Mouse (Mus musculus) midbrain, embryonic 15.5 days (tissue): Measurements from ENCODE around the gene Slc23a2. TPM values are rescaled to one million over a fixed set of nuclear protein-coding genes. Genes with fewer than 3 reads are reported as not detected.

Experiments
- ATAC-seq: fragments of 200-750 bp; cut with Nextera tagmentation; replicated peaks from 2 replicates; pipeline ENCODE4 v1.8.0; 2017; ENCODE audit warnings: moderate TSS enrichment
- H3K27ac ChIP-seq: fragments of 300-500 bp; sonication (generic); 2 replicates; pipeline ENCODE4 v1.5.1; 2015; ENCODE audit warnings: mild to moderate bottlenecking, inconsistent platforms
- H3K27me3 ChIP-seq: fragments of 300-500 bp; sonication (generic); replicated peaks from 2 replicates; pipeline ENCODE4 v1.6.1; 2015; ENCODE audit warnings: inconsistent platforms
- H3K36me3 ChIP-seq: fragments of 300-500 bp; sonication (generic); replicated peaks from 2 replicates; pipeline ENCODE4 v1.6.1; 2015; ENCODE audit warnings: inconsistent platforms
- H3K4me1 ChIP-seq: fragments of 300-500 bp; sonication (generic); 2 replicates; pipeline ENCODE4 v1.6.1; 2015; ENCODE audit warnings: inconsistent platforms
- H3K4me2 ChIP-seq: fragments of 300-500 bp; sonication (generic); 2 replicates; pipeline ENCODE4 v1.6.1; 2015; ENCODE audit warnings: inconsistent platforms, mild to moderate bottlenecking, moderate library complexity
- H3K4me3 ChIP-seq: fragments of 300-500 bp; sonication (generic); 2 replicates; pipeline ENCODE4 v1.5.1; 2015; ENCODE audit warnings: mild to moderate bottlenecking, inconsistent platforms
- H3K9ac ChIP-seq: fragments of 300-500 bp; sonication (generic); 2 replicates; pipeline ENCODE4 v1.6.1; 2015; ENCODE audit warnings: mild to moderate bottlenecking, inconsistent platforms
- H3K9me3 ChIP-seq: fragments of 300-500 bp; sonication (generic); 2 replicates; pipeline ENCODE4 v1.6.1; 2016; ENCODE audit warnings: inconsistent platforms
- WGBS: fragments of 180-500 bp; shearing (Covaris S2); methylation state at CpG from one replicate; pipeline ENCODE4 v1.1.7; 2015; ENCODE audit warnings: mixed read lengths; 5-methylcytosine and 5-hydroxymethylcytosine counted together
- polyA plus RNA-seq: library from polyadenylated mRNA; unstranded; fragments of >200 nt; fragmentation: Nextera tagmentation; extraction: Ambion mirVana; gene quantifications from 2 replicates; pipeline ENCODE4 v1.2.1, GENCODE M21; 2015

The Slc23a2 gene
- 36.3 TPM in 2 replicates for polyA plus RNA-seq

DNA sequence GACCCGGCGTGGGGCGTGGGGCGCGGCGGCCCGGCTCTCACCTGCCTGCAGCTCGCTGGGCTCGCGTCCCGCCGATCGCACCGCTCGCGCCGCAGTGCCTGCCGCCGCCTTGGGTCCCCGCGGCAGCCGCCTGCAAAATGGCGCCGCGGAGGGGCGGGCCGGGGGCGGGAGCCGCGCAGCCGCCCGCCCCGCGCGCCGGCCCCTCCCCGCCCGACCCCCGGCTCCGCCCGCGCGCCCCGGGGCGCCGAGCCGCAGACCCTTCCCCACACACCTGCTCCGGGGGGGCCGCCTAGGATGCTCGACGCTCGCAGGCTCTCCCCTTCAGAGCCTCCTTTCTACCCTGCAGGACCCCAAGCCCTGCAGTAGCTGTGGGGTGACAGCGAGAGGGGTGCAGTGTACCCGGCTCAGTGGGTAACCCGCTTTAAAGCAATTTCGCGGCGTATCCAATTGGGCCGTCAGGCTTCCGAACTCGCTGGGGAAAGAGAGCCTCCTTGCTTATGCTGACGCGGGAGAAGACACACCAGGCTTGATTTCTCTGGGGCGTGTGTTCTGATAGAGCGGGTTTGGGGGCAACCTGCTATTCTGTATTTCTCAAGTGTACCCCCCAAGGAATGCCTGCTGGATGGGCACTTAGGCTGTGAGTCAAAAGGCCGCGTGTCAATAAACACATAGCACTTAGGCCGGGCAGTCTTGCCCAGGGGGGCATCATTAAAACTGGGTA lies at the start of gene Slc23a2:
Gene Slc23a2, minus strand, starts transcription at position 138 of the 721 bp plus-strand sequence.
- Histone ChIP-seq H3K27ac (peak within 1 kb of the TSS; percentile 85), H3K4me2 (peak within 1 kb of the TSS; percentile 83), H3K9me3 (no peaks in the 10 kb centered on the region), H3K4me1 (peaks cover 21% of the 10 kb centered on the region), H3K9ac (peak within 1 kb of the TSS; percentile 93), H3K36me3 (no peaks in the 10 kb centered on the region), H3K4me3 (peak within 1 kb of the TSS; percentile 91), H3K27me3 (no peaks in the 10 kb centered on the region)
- WGBS = under 1% methylated on average over 38 of the region's 68 CpGs
- ATAC-seq = peak; percentile 88

DNA sequence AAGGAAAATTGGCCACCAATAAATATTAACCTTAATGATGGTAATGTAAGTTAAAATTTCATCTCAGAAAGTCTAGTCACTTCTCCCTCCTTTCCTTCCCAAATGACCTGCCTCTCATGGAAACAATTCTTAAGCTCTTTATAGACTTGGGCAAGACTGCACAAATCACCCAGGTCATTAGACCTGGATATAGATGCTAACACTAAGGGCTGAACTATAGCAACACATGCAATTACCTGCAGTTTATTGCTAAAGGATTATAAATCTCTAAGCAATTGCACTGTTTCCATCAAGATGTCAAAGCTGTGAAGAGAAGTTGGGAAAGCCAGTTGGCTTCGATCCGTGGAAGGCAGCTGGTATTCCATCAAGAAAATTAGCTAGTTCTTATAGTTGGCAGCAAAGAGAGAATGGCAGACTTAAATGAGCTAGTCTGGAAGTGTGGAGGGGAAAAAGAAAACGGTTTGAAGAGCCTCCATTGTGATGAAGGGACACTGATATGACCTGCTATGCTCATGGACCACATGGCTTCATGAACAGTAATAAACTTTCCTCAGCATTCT lies 45.8 kb upstream of the Slc23a2 start:
- ATAC-seq = no peak
- Histone ChIP-seq H3K27me3 (no peaks in the 10 kb centered on the region), H3K9ac (no peak overlapping the region), H3K36me3 (no peaks in the 10 kb centered on the region), H3K4me3 (no peak overlapping the region), H3K9me3 (no peaks in the 10 kb centered on the region), H3K4me2 (no peak overlapping the region), H3K27ac (no peak overlapping the region), H3K4me1 (no peaks in the 10 kb centered on the region)
- WGBS = 83% methylated on average over 3 of the region's 3 CpGs

DNA sequence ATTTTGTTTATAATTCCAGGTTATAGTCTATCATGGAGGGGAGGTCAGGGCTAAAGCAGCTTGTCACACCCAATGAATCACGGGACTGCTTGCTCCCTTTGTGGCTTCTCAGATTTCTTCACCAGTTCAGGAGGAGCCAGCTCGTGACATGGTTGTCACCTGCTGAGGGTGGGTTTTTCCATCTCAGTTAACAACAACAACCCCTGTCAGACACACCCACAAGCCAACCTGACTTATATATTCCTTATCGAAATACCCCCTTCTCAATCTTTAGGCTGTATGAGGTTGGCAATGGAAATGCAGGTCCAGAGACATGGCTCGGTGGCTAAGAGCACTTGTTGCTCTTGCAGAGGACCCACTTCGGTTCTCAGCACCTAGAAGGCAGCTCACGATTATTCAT lies 39.0 kb upstream of the Slc23a2 start:
- Histone ChIP-seq H3K27me3 (no peaks in the 10 kb centered on the region), H3K4me3 (no peak overlapping the region), H3K27ac (no peak overlapping the region), H3K4me1 (no peaks in the 10 kb centered on the region), H3K4me2 (no peak overlapping the region), H3K36me3 (no peaks in the 10 kb centered on the region), H3K9me3 (no peaks in the 10 kb centered on the region), H3K9ac (no peak overlapping the region)
- WGBS = 73% methylated on average over 6 of the region's 6 CpGs
- no peak for ATAC-seq

- Histone ChIP-seq H3K9me3 (no peaks in the 10 kb centered on the region), H3K4me3 (no peak overlapping the region), H3K36me3 (no peaks in the 10 kb centered on the region), H3K4me1 (no peaks in the 10 kb centered on the region), H3K27ac (no peak overlapping the region), H3K27me3 (no peaks in the 10 kb centered on the region), H3K9ac (no peak overlapping the region), H3K4me2 (no peak overlapping the region)
- WGBS = 63% methylated on average over 1 of the region's 1 CpGs
- no peak for ATAC-seq
These were observed 35.7 kb upstream of the Slc23a2 start for GRCm38 (mm10) chr2:132180463-132181205.

DNA sequence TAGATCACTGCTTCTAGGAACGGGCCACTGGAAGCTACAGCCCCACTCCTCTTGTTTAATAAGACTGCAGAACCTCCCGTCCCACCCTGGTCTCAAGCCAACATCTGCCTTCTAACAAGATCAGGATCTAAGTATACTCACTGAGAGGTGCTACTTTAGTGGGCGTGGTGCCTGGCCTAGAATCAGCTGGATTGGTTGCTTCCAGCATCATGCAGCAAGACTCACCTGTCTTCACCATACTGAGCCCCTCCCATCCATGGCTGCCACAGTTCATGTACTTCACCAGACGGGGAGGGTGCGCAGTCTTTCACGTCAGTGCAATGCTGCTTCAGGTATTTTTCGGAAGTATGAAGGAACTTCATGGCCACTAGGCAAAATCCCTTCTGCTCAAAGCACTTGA lies 34.5 kb upstream of the Slc23a2 start:
- H3K4me2 ChIP-seq = no peak overlapping the region
- WGBS = 88% methylated on average over 7 of the region's 7 CpGs
- H3K36me3 ChIP-seq = no peaks in the 10 kb centered on the region
- no peaks in the 10 kb centered on the region for H3K4me1 ChIP-seq
- no peak for ATAC-seq
- no peak overlapping the region for H3K4me3 ChIP-seq
- no peak overlapping the region for H3K9ac ChIP-seq
- H3K9me3 ChIP-seq = no peaks in the 10 kb centered on the region
- no peaks in the 10 kb centered on the region for H3K27me3 ChIP-seq
- no peak overlapping the region for H3K27ac ChIP-seq

DNA sequence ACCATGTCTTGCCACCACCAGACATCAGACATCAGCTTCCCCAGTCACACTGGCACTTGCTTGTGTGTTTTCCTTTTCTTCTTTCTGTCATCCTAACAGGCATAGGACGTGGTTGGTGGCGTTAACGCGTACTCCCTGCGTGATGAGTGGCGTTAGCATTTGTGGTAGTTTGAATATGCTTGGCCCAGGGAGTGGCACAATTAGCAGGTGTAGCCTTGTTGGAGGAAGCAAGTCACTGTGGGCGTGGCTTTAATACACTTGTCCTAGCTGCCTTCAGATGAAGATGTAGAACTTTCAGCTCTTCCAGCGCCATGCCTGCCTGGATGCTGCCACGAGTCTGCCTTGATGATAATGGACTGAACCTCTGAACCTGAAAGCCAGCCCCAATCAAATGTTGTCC lies 32.5 kb upstream of the Slc23a2 start:
- Histone ChIP-seq H3K27me3 (no peaks in the 10 kb centered on the region), H3K36me3 (no peaks in the 10 kb centered on the region), H3K9ac (no peak overlapping the region), H3K4me1 (no peaks in the 10 kb centered on the region), H3K27ac (no peak overlapping the region), H3K9me3 (no peaks in the 10 kb centered on the region), H3K4me3 (no peak overlapping the region), H3K4me2 (no peak overlapping the region)
- ATAC-seq = no peak
- 88% methylated on average over 9 of the region's 9 CpGs for WGBS

- ATAC-seq = no peak
- 84% methylated on average over 3 of the region's 3 CpGs for WGBS
- no peak overlapping the region for H3K27ac ChIP-seq
- H3K4me3 ChIP-seq = no peak overlapping the region
- H3K36me3 ChIP-seq = no peaks in the 10 kb centered on the region
- H3K9ac ChIP-seq = no peak overlapping the region
- H3K27me3 ChIP-seq = no peaks in the 10 kb centered on the region
- H3K9me3 ChIP-seq = no peaks in the 10 kb centered on the region
- H3K4me2 ChIP-seq = no peak overlapping the region
- no peaks in the 10 kb centered on the region for H3K4me1 ChIP-seq
These were observed 31.5 kb upstream of the Slc23a2 start for GRCm38 (mm10) chr2:132176289-132176848.

GRCm38 (mm10) chr2:132174048-132174447 lies 29.1 kb upstream of the Slc23a2 start:
- no peaks in the 10 kb centered on the region for H3K27me3 ChIP-seq
- 93% methylated on average over 3 of the region's 3 CpGs for WGBS
- no peaks in the 10 kb centered on the region for H3K36me3 ChIP-seq
- H3K4me3 ChIP-seq = no peak overlapping the region
- ATAC-seq = no peak
- H3K4me1 ChIP-seq = no peaks in the 10 kb centered on the region
- H3K9me3 ChIP-seq = no peaks in the 10 kb centered on the region
- H3K9ac ChIP-seq = no peak overlapping the region
- H3K27ac ChIP-seq = no peak overlapping the region
- H3K4me2 ChIP-seq = no peak overlapping the region

DNA sequence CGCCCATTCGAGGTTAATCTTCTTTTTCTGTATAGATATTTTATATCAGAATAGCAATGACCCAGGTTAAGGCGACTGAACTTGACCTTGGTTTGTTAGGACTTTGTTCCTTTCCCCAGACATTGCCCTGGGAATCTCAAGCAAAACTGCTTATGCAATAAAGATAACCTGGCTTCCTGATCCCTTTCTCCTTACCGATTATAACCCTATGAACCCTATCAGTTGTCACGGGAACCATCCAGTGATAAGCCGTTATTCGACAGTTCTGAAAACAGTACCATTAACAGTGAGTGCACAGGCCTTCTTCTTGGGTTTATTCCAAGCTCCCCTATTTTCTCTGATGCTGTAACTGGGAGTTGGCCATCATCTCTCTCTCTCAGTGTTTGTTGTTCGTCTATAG lies 27.0 kb upstream of the Slc23a2 start:
- Histone ChIP-seq H3K27me3 (no peaks in the 10 kb centered on the region), H3K36me3 (no peaks in the 10 kb centered on the region), H3K9ac (no peak overlapping the region), H3K27ac (no peak overlapping the region), H3K4me2 (no peak overlapping the region), H3K4me3 (no peak overlapping the region), H3K9me3 (no peaks in the 10 kb centered on the region), H3K4me1 (no peaks in the 10 kb centered on the region)
- 83% methylated on average over 8 of the region's 8 CpGs for WGBS
- ATAC-seq = no peak

DNA sequence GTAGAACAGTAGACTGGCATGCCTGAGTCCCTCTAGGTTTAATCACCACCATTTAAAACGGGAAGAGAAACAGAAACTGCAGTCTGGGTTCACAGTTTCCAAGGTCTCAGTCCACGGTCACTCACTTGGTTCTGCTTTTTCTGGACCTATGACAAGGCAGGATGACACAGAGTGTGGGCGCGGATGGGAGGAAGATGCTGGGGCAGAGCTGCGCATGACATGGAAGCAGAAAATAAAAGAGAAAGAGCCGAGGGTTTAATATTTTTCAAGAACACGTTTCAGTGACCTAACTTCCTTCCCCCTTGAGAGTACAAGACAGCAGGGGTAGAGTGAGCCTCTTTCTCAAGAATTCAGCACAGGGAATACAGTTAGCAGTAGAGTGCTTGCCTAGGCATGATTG lies 24.2 kb upstream of the Slc23a2 start:
- H3K4me2 ChIP-seq = no peak overlapping the region
- no peak for ATAC-seq
- H3K27me3 ChIP-seq = no peaks in the 10 kb centered on the region
- H3K4me1 ChIP-seq = no peaks in the 10 kb centered on the region
- no peaks in the 10 kb centered on the region for H3K36me3 ChIP-seq
- WGBS = 83% methylated on average over 7 of the region's 7 CpGs
- H3K9me3 ChIP-seq = no peaks in the 10 kb centered on the region
- no peak overlapping the region for H3K4me3 ChIP-seq
- no peak overlapping the region for H3K9ac ChIP-seq
- no peak overlapping the region for H3K27ac ChIP-seq

DNA sequence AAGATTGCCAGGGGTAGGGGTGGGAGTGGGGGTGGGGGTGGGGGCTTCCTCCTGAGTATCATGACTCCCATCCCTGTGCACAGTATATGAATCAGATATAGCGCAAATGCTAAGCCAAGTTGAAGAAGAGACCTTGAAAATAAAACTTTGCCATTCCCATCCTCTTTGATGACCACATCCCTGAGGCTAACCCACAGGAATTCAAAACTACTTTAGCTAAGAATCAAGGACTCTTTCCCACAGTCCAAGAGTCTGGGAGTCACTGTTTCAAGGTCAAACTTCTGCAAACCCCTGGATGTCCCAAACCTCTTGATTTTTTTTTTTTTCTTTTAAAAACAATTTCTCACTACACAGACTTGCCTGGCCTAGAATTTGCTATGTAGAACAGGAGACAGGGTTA lies 18.7 kb upstream of the Slc23a2 start:
- H3K9ac ChIP-seq = no peak overlapping the region
- H3K27ac ChIP-seq = no peak overlapping the region
- H3K36me3 ChIP-seq = no peaks in the 10 kb centered on the region
- H3K4me2 ChIP-seq = no peak overlapping the region
- no peak for ATAC-seq
- 100% methylated on average over 1 of the region's 1 CpGs for WGBS
- H3K9me3 ChIP-seq = no peaks in the 10 kb centered on the region
- H3K4me3 ChIP-seq = no peak overlapping the region
- H3K27me3 ChIP-seq = no peaks in the 10 kb centered on the region
- H3K4me1 ChIP-seq = no peaks in the 10 kb centered on the region

- Histone ChIP-seq H3K27me3 (no peaks in the 10 kb centered on the region), H3K9ac (no peak overlapping the region), H3K4me1 (no peaks in the 10 kb centered on the region), H3K9me3 (no peaks in the 10 kb centered on the region), H3K4me2 (no peak overlapping the region), H3K36me3 (no peaks in the 10 kb centered on the region), H3K4me3 (no peak overlapping the region), H3K27ac (no peak overlapping the region)
- no peak for ATAC-seq
- 65% methylated on average over 4 of the region's 4 CpGs for WGBS
These were observed 12.6 kb upstream of the Slc23a2 start for GRCm38 (mm10) chr2:132157482-132157881.
